Mouse (Mus musculus) embryonic facial prominence, embryonic 15.5 days (tissue): ENCODE results near the gene Ugt1a2. TPM values are rescaled to one million over a fixed set of nuclear protein-coding genes. Genes with fewer than 3 reads are reported as not detected.
A peak's percentile ranks its signal among the peaks of the same experiment; 100 is the strongest.
"Not testable (repeated sequence)": the region's sequence is repeated elsewhere in the genome, so short reads cannot be mapped to it uniquely, and the experiment has no call there.

ENCODE experiments used
- ATAC-seq: fragments of 200-750 bp; cut with Nextera tagmentation; 2 replicates; pipeline ENCODE4 v1.8.0; 2017; ENCODE audit warnings: low read depth, moderate TSS enrichment; ENCODE audit not compliant: insufficient number of reproducible peaks, low FRiP score, low TSS enrichment
- H3K27ac ChIP-seq: fragments of 300-500 bp; sonication (generic); replicated peaks from 2 replicates; pipeline ENCODE4 v1.5.1; 2015; ENCODE audit warnings: mild to moderate bottlenecking, inconsistent platforms
- H3K27me3 ChIP-seq: fragments of 300-500 bp; sonication (generic); 2 replicates; pipeline ENCODE4 v1.6.1; 2015; ENCODE audit warnings: inconsistent platforms
- H3K36me3 ChIP-seq: fragments of 300-500 bp; sonication (generic); 2 replicates; pipeline ENCODE4 v1.6.1; 2015; ENCODE audit warnings: mild to moderate bottlenecking, inconsistent platforms
- H3K4me1 ChIP-seq: fragments of 300-500 bp; sonication (generic); 2 replicates; pipeline ENCODE4 v1.6.1; 2015; ENCODE audit warnings: inconsistent platforms
- H3K4me2 ChIP-seq: fragments of 300-500 bp; sonication (generic); replicated peaks from 2 replicates; pipeline ENCODE4 v1.6.1; 2015; ENCODE audit warnings: mild to moderate bottlenecking, inconsistent platforms
- H3K4me3 ChIP-seq: fragments of 300-500 bp; sonication (generic); replicated peaks from 2 replicates; pipeline ENCODE4 v1.5.1; 2015; ENCODE audit warnings: mild to moderate bottlenecking, inconsistent platforms
- H3K9ac ChIP-seq: fragments of 300-500 bp; sonication (generic); 2 replicates; pipeline ENCODE4 v1.6.1; 2015; ENCODE audit warnings: inconsistent platforms
- H3K9me3 ChIP-seq: fragments of 300-500 bp; sonication (generic); replicated peaks from 2 replicates; pipeline ENCODE4 v1.6.1; 2016; ENCODE audit warnings: inconsistent platforms
- WGBS: fragments of 180-500 bp; shearing (Covaris S2); methylation state at CpG from one replicate; pipeline ENCODE4 v1.1.7; 2015; 5-methylcytosine and 5-hydroxymethylcytosine counted together
- polyA plus RNA-seq: library from polyadenylated mRNA; unstranded; fragments of >200 nt; fragmentation: Nextera tagmentation; extraction: Ambion mirVana; gene quantifications from 2 replicates; pipeline ENCODE4 v1.2.1, GENCODE M21; 2015

Ugt1a2 gene
- 0.33 TPM in 1 of 2 replicates, not detected in the other for polyA plus RNA-seq

DNA sequence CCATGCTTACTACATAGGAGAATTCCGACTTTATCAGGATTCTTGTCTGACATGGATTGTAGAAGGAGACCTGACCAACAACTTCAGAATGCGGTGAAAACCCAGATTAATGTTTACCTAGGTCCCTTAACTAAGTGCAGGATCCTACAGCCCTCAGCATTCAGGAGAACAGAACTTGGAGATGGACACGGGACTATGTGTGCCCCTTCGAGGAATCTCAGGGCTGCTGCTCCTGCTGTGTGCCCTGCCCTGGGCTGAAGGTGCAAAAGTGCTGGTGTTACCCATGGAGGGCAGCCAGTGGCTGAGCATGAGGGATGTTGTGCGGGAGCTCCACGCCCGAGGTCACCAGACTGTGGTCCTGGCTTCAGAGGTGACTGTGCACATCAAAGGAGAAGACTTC, at the start of gene Ugt1a2:
Gene Ugt1a2, plus strand, starts transcription at position 146 of the 400 bp plus-strand sequence.
- H3K9ac ChIP-seq, result no peak within 1 kb of the TSS
- H3K36me3 ChIP-seq, result no peaks in the 10 kb centered on the region
- H3K27ac ChIP-seq, result no peak within 1 kb of the TSS
- H3K9me3 ChIP-seq, result no peaks in the 10 kb centered on the region
- H3K4me1 ChIP-seq, result peaks cover 6% of the 10 kb centered on the region; the same call in 1 of the 2 replicates
- H3K4me2 ChIP-seq, result no peak within 1 kb of the TSS
- no peaks in the 10 kb centered on the region for H3K27me3 ChIP-seq
- WGBS, result 80% methylated on average over 7 of the region's 7 CpGs
- no peak for ATAC-seq
- no peak within 1 kb of the TSS for H3K4me3 ChIP-seq

DNA sequence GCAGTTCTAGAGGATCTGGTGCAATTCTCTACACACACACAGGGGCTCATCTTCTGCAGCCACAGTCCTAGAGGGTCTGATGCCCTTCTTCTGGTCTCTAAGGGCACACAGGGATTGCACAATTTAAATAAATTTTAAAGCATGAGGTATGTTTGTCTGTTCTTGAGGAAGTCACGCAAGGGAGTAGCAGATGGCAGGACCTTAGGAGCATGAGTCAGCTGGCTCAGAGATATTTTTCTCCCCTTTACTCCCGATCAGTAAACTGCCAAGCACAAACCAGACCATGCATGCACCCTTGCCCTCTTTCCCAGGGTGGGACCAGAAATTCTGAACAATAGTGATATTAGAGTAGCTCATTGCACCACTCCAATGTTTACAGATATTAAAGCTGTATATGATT, 42.0 kb upstream of the Ugt1a2 start:
- WGBS, result 66% methylated on average over 2 of the region's 2 CpGs
- no peak overlapping the region for H3K27ac ChIP-seq
- no peak overlapping the region for H3K4me2 ChIP-seq
- no peaks in the 10 kb centered on the region for H3K9me3 ChIP-seq
- no peak for ATAC-seq
- H3K27me3 ChIP-seq, result no peaks in the 10 kb centered on the region
- no peaks in the 10 kb centered on the region for H3K4me1 ChIP-seq
- no peak overlapping the region for H3K9ac ChIP-seq
- no peaks in the 10 kb centered on the region for H3K36me3 ChIP-seq
- H3K4me3 ChIP-seq, result no peak overlapping the region

DNA sequence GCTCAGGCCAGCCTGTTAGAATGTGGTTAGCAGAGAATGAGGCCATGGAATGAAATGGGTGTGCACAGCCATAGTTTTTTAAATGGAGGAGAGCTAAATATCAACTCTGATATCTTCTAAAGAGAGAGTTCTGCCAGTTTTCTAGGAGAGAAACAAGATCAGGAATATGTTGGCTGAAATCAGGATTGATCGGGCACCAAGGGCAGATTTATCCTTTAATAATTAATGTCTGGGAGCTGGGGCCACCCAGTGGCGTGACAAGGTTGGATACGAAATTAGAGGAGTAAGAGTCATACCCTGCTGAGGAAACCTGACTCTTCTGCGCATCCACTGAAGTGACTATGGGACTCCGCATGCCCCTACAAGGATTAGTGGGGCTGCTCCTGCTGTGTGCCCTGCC, 34.7 kb upstream of the Ugt1a2 start, which contains the start of gene Ugt1a5:
Gene Ugt1a5, plus strand, starts transcription at position 302 of the 400 bp plus-strand sequence.
- H3K27me3 ChIP-seq, result no peaks in the 10 kb centered on the region

DNA sequence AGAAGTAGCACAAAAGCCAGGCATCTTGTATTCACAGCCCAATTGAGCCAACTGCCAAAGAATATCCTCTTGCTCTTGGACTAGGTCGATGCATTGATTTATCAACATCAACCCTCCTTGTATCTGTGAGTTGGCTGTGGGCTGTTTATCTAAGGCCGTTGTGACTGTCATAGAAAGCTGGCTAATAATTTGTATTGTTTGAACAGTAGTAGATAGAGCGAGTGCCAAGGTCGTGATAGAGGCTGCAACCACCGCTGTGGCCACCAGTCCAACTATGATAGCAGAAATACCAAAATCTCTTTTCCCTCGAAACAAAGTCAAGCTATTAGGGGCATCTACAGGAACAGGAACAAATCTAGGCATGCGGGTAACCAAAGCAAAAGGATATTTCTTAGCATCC, 28.2 kb upstream of the Ugt1a2 start:
- not testable (repeated sequence) for H3K4me1 ChIP-seq, H3K9ac ChIP-seq, H3K36me3 ChIP-seq, H3K27me3 ChIP-seq, H3K27ac ChIP-seq, H3K4me3 ChIP-seq, ATAC-seq, H3K9me3 ChIP-seq, H3K4me2 ChIP-seq
- WGBS, result 77% methylated on average over 7 of the region's 7 CpGs

More for the DNA sequence above, 34.7 kb upstream of the Ugt1a2 start, which contains the start of gene Ugt1a5:
- Histone ChIP-seq H3K9ac (no peak within 1 kb of the TSS), H3K36me3 (no peaks in the 10 kb centered on the region), H3K4me1 (no peaks in the 10 kb centered on the region), H3K9me3 (no peaks in the 10 kb centered on the region), H3K27ac (no peak within 1 kb of the TSS), H3K4me2 (no peak within 1 kb of the TSS), H3K4me3 (no peak within 1 kb of the TSS)
- WGBS, result 75% methylated on average over 5 of the region's 5 CpGs
- ATAC-seq, result no peak

DNA sequence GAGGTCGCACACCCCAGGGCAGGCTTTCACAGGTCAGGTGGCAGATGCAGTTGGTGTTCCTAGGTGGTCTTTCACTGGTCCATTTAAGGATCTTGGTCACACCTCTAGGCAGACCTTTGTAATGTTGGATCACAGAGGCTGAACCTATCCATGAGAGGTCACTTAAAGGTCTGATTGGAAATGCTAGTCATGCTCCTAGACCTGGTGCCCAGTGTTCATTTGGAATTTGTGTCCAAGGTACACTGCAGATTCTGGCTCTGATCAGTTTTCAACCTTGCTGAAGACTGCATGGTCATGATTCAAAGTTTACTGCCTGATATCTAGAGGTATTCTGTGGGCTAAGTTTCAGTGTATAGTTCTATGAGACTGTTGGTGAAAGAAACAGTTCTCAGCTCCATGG, 20.7 kb upstream of the Ugt1a2 start:
- Histone ChIP-seq H3K9ac (no peak overlapping the region), H3K4me2 (no peak overlapping the region), H3K4me3 (no peak overlapping the region), H3K36me3 (no peaks in the 10 kb centered on the region), H3K9me3 (peaks cover 15% of the 10 kb centered on the region), H3K27me3 (no peaks in the 10 kb centered on the region), H3K4me1 (no peaks in the 10 kb centered on the region), H3K27ac (no peak overlapping the region)
- WGBS, result 92% methylated on average over 1 of the region's 1 CpGs
- ATAC-seq, result no peak

DNA sequence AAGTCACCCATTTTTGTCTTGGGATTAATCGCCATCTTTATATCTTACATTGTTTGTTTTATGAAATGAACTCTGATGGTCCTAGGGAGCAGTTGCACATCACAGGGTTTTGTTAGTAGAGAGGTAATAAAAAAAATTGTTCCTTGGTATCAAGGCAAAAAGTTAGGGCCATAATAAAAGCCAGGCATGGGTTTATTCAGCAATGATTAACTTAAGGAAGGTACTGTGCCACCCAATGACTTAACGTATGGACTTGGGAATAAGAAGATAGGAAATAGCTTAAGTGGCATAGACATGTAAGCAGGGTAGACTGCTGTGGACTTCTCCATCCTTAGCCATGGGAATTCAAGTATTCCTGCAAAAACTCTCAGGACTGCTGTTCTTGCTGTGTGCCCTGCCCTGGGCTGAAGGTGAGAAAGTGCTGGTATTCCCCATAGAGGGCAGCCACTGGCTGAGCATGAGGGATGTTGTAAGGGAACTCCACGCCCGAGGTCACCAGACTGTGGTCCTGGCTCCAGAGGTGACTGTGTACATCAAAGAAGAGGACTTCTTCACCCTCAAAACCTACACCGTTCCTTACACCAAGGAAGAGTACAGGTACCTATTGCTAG, 14.0 kb upstream of the Ugt1a2 start:
- H3K36me3 ChIP-seq, result no peaks in the 10 kb centered on the region
- H3K9me3 ChIP-seq, result no peaks in the 10 kb centered on the region
- no peak overlapping the region for H3K4me3 ChIP-seq
- no peaks in the 10 kb centered on the region for H3K27me3 ChIP-seq
- ATAC-seq, result no peak
- no peak overlapping the region for H3K9ac ChIP-seq
- H3K4me1 ChIP-seq, result no peaks in the 10 kb centered on the region
- 85% methylated on average over 5 of the region's 5 CpGs for WGBS
- H3K27ac ChIP-seq, result no peak overlapping the region
- no peak overlapping the region for H3K4me2 ChIP-seq

DNA sequence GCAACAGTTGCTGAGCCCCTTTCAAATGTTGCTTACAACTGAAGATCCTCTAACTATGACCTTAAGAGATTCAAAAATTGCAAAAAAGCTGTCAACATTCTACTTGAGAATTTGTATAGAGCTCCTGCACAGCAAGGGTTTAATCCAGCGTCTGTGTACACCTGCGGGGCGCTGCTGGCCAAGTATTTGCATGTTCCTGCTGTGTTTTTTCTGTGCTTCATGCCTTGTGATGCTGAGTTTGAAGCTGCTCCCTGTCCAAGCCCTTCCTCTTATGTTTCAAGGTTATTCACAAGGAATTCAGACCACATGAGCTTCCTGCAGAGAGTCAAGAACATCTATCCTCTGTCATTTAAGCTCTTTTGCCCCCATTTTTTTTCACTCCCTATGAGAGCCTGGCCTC, 8.3 kb upstream of the Ugt1a2 start:
- H3K27ac ChIP-seq, result no peak overlapping the region
- H3K4me2 ChIP-seq, result no peak overlapping the region
- no peak for ATAC-seq
- 61% methylated on average over 3 of the region's 3 CpGs for WGBS
- no peaks in the 10 kb centered on the region for H3K9me3 ChIP-seq
- H3K27me3 ChIP-seq, result no peaks in the 10 kb centered on the region
- H3K9ac ChIP-seq, result no peak overlapping the region
- H3K4me1 ChIP-seq, result no peaks in the 10 kb centered on the region
- no peaks in the 10 kb centered on the region for H3K36me3 ChIP-seq
- no peak overlapping the region for H3K4me3 ChIP-seq

DNA sequence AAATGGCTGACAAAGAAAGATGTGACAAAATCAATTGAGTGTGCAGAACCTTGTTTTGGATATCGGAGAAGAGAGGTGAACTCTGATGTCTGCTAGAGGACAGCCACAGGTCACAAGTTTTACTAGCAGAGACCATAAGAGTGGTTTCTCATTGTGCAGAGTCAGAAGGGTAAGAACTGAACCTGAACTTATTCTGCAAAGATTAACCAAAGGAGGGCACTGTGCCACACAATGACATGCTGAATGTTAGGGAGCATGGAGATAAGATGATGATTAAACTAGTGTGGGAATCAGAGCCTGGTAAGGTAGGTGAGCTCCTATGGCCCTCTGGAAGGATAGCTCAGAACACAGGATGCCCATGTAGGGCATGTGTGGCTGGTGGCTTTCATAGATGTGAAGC, 4.7 kb upstream of the Ugt1a2 start:
- no peak overlapping the region for H3K9ac ChIP-seq
- 90% methylated on average over 1 of the region's 1 CpGs for WGBS

DNA sequence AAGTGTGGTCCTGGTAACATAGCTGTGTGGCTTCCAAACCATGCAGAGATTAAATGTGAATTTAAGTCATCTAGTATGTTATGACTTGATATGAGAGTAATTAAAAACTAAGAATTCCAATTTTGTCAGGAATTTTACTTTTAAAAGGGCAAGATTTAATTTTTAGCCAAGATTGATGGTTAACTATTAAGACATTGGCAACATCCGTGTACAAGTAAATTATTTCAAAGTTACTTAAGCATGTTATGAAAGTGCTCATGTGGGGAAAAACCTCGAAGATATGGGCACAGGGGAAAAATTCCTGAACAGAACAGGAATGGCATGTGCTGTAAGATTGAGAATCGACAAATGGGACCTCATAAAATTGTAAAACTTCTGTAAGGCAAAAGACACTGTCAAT, 3.0 kb upstream of the Ugt1a2 start:
- WGBS, result 64% methylated on average over 3 of the region's 3 CpGs
- no peaks in the 10 kb centered on the region for H3K4me1 ChIP-seq
- no peak overlapping the region for H3K4me3 ChIP-seq
- no peaks in the 10 kb centered on the region for H3K36me3 ChIP-seq
- no peak overlapping the region for H3K4me2 ChIP-seq
- H3K27ac ChIP-seq, result no peak overlapping the region
- ATAC-seq, result no peak
- H3K27me3 ChIP-seq, result no peaks in the 10 kb centered on the region
- H3K9ac ChIP-seq, result no peak overlapping the region
- no peaks in the 10 kb centered on the region for H3K9me3 ChIP-seq

More for the DNA sequence above, 4.7 kb upstream of the Ugt1a2 start:
- no peaks in the 10 kb centered on the region for H3K4me1 ChIP-seq
- no peaks in the 10 kb centered on the region for H3K27me3 ChIP-seq
- no peak overlapping the region for H3K4me2 ChIP-seq
- no peaks in the 10 kb centered on the region for H3K36me3 ChIP-seq
- no peak overlapping the region for H3K27ac ChIP-seq
- no peaks in the 10 kb centered on the region for H3K9me3 ChIP-seq
- ATAC-seq, result no peak
- H3K4me3 ChIP-seq, result no peak overlapping the region

DNA sequence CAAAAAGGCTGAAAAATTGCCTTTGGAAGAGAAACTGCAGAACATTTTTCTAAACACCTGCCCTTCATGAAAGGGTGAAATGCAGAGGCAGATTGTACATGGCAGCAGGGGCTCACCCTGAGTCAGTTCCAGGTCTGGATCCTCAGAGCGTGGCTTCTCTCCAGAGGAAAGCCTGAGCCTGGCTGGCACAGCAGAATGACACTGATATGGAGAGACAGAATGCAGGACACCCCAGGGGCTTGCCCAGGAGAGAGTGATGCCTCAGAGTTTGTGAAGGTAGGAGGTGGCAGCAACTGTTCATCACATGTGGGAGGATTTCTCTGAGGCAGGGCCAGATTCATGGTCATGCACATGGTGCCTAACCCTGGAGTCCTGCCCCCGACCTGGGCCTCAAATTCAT, 405 bp upstream of the Ugt1a2 start:
- no peak for ATAC-seq

DNA sequence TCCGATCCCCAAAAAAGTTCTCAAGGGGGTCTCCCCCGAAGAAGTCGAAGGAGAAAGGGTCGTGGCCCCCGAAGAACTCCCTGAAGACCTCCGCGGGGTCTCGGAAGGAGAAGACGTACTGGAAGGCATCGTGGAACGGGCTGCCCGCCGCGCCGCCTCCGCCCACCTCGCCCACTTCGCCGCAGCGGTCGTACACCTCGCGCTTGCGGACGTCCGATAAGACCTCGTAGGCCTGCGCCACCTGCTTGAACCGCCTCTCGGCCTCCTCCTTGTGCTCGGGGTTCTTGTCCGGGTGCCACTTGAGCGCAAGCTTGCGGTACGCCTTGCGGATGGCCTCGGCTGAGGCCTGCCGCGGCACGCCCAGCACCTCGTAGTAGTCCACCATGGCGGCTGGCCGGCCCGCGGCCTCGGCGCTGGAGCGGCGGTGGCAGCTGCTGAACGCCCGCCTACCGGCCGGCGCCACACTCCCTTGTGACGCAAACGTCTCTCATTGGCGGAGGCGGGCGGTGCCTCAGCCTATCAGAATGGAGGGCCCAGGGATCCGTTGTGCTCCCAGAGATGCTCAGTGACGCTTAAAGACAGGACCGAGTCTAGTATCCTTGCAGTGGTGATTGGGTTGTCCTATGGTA, 5.0 kb downstream of the Ugt1a2 start, which contains the start of gene Dnajb3:
Gene Dnajb3, minus strand, starts transcription at position 489 of the 629 bp plus-strand sequence.
- Histone ChIP-seq H3K27me3 (no peaks in the 10 kb centered on the region), H3K4me3 (peak within 1 kb of the TSS; percentile 54), H3K9ac (peak within 1 kb of the TSS; percentile 59), H3K4me1 (peaks cover 7% of the 10 kb centered on the region; the same call in 1 of the 2 replicates), H3K36me3 (no peaks in the 10 kb centered on the region), H3K4me2 (peak within 1 kb of the TSS; percentile 82), H3K9me3 (no peaks in the 10 kb centered on the region), H3K27ac (no peak within 1 kb of the TSS)
- ATAC-seq, result peak; percentile 97
- 6% methylated on average over 62 of the region's 62 CpGs for WGBS

More for the DNA sequence above, 405 bp upstream of the Ugt1a2 start:
- 73% methylated on average over 2 of the region's 2 CpGs for WGBS
- H3K4me1 ChIP-seq, result peaks cover 1% of the 10 kb centered on the region; the same call in 1 of the 2 replicates
- no peaks in the 10 kb centered on the region for H3K9me3 ChIP-seq
- H3K36me3 ChIP-seq, result no peaks in the 10 kb centered on the region
- H3K27ac ChIP-seq, result no peak overlapping the region
- no peaks in the 10 kb centered on the region for H3K27me3 ChIP-seq
- H3K4me3 ChIP-seq, result no peak overlapping the region
- H3K9ac ChIP-seq, result no peak overlapping the region
- no peak overlapping the region for H3K4me2 ChIP-seq
